Mouse (Mus musculus) C2C12 (cell line): ENCODE results near the gene Pax7.

Experiments
- CEBPB ChIP-seq: IDR thresholded peaks from one replicate; pipeline ENCODE4 v1.6.1; 2011; ENCODE audit warnings: low read depth, mild to moderate bottlenecking, control low read depth, moderate library complexity
- CTCF ChIP-seq: IDR thresholded peaks from one replicate; pipeline ENCODE4 v1.5.1; 2011; ENCODE audit not compliant: control insufficient read depth, insufficient read depth, insufficient read length
- FOSL1 ChIP-seq: IDR thresholded peaks from one replicate; pipeline ENCODE4 v1.8.0; 2011; ENCODE audit warnings: mild to moderate bottlenecking, low read length; ENCODE audit not compliant: poor library complexity, insufficient read depth, severe bottlenecking
- MAX ChIP-seq: IDR thresholded peaks from one replicate; pipeline ENCODE4 v1.6.1; 2011; ENCODE audit warnings: mild to moderate bottlenecking, control low read depth
- MYOD1 ChIP-seq: IDR thresholded peaks from one replicate; pipeline ENCODE4 v1.6.1; 2011; ENCODE audit warnings: low read depth; ENCODE audit not compliant: control insufficient read depth, insufficient read length
- MYOG ChIP-seq: IDR thresholded peaks from one replicate; pipeline ENCODE4 v1.6.1; 2011; ENCODE audit not compliant: control insufficient read depth, insufficient read length; ENCODE audit errors: extremely low read depth
- USF1 ChIP-seq: IDR thresholded peaks from one replicate; pipeline ENCODE4 v1.6.1; 2011; ENCODE audit warnings: low read depth, mild to moderate bottlenecking, control low read depth, moderate library complexity

DNA sequence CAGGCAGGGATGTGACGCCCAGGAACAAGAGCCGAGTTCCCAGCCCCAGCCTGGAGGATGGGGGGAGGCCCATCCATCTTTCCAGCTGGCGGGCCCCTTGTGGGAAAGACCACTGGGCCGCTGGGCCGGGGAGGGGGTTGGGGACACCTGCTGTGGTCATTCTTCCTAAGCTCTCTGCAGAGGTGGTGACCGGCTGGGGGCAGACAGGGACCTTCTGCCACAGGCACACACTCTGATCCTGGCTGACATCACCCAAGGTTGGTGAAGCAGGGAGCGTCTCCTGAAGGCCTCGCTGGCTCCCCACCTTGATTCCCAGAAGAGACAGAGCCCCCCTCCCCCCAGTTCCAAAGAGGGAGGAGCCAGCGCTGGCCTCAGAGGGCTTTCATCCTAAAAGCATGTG is 135.6 kb downstream of the Pax7 start:
- TF ChIP-seq FOSL1 = no peak
- no peak for TF ChIP-seq USF1
- TF ChIP-seq CTCF = peak; percentile 0
- no peak for TF ChIP-seq MAX
- no peak for TF ChIP-seq MYOG
- peak; percentile 90 for TF ChIP-seq MYOD1
- TF ChIP-seq CEBPB = no peak
